Mouse (Mus musculus): ENCODE results near the gene Myo15b.

Gene Myo15b

DNA sequence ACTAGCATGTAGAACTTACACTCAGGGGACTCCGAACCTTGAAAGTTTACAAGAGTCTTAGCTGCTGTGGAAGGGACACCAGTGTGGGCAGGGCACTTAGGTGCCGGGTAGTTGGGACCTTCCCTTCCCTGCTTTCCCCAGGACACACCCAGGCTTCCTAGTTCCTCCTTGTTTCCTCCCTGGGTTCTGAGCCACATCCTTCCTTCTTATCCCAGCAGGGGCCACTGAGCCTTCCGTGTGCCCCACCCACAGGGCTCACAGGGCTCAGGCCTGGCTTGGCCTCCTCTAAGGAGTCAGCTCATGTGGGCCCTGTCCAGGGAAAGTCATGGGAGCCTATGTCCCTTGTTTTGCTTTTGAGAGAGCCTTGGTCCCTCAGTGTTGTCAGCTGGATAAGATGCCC, 18.5 kb upstream of the Myo15b start:
- no peak for TF ChIP-seq GATA4 (IDR thresholded peaks at IDR 0.05; ENCODE audit: insufficient replicate concordance, low read length)

DNA sequence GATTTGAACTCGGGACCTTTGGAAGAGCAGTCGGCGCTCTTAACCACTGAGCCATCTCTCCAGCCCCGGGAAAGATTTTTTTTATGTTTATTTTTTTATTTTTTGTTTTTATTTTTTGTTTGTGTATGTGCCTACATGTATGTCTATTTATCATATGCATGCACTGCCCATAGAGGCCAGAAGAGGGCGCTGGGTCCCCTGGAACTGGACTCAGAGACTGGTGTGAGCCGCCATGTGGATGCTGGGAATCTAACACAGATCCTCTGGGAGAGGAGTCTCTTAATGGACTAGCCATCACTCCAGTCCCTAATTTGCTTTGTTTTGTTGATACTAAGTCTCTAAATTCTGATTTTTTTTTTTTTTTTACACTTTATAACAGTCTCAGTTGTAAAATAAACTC, 17.2 kb upstream of the Myo15b start:
- TF ChIP-seq GATA4 (IDR thresholded peaks at IDR 0.05; ENCODE audit: insufficient replicate concordance, low read length): no peak

DNA sequence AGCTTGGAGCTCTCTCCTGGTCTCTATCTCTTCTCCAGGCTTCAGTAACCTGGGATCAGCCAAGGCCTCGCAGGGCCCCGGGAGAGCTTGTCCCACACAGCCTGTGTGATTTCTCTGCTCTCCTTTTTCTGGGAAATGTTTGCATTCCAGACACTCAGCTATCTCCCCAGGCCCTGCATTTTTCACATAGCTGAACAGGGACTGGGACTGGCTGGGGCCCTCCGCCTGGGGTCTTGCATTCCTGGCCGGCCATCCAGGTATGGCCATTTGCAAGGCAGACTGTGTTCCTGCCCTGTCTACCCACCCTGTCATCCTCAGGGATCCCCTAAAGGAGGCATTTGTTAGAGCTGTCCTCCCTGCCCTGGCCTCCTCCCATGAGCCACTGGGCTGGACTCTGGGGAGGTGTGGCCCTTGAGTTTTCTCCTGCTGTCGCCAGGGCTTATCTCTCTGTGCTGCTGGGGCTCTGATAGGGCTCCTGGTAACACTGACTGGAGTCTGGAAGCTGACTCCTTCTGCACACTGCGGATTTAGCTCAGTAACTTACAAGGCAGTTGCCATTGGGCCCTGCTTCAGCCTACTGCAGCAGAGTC, 16.1 kb upstream of the Myo15b start:
- TF ChIP-seq GATA4 (IDR thresholded peaks at IDR 0.05; ENCODE audit: insufficient replicate concordance, low read length): peak; percentile 73; the same call in 1 of the 2 replicates

DNA sequence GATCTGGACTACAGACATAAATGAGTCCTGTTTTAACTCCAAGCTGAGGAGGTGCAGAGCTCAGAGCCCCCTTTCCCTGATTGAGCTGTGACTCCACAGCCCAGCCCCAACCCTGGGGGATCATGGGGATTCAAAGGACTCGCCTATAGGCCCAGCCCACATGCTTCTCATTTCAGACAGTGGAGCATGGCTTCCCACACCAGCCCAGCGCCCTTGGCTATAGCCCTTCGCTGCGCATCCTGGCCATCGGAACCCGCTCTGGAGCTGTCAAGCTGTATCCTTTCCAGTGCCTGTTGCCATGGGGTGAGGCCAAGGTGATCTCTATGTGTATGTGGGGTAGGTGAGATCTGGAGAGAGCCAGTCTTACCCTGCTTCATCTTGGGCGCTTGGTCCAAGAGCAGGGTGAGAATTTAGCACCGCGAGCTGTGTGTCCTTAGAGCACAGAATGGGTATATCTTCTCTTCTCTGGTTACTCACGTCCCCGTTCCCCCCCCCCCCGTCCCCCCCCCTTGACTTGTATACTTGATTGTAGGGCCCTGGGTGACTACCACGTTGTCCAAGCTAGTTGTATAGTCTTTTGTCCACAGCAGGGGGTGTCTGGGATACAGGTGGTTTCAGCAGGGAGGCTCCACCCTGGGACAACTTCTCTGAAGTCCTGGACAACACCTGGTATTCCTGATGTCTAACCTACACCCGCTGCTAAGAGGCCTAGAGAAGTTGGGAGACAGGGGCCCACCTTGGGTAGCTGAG, 14.9 kb upstream of the Myo15b start:
- TF ChIP-seq GATA4 (IDR thresholded peaks at IDR 0.05; ENCODE audit: insufficient replicate concordance, low read length): no peak

DNA sequence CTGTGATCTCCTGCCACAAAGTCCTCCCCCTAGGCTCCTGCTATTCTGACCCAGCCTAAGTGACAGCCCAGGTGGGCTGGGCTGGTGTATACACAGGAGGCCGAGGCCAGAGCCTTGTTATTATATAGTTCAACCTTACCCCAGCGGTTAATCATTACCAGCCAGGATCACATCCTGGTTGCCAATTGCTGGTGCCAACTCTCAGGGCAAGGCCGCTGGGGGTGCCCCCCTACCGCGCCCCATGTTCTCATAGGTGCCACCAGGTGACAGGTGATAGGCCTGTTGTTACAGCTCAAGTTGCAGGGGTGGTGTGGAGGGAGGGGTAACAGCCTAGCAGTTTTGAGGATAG, 14.3 kb upstream of the Myo15b start:
- TF ChIP-seq GATA4 (IDR thresholded peaks at IDR 0.05; ENCODE audit: insufficient replicate concordance, low read length): no peak

DNA sequence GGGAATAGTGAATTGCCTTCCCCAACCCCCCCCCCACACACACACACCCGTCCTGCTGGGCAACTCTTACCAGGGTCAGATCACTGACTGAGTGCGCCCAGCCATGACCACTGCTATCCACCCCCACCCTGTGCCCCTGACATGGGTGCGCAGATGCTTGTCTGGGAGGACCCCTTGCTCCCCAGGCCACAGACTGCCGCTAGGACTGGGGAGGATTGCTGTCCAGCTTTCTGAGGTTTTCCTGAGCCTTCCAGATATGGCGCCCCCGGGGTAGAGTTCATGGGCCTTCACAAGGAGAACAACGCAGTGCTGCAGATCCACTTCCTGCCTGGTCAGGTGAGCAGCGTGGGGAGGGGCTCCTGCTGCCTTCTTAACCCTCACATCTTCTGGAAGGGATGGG, 14.0 kb upstream of the Myo15b start:
- no peak for TF ChIP-seq GATA4 (IDR thresholded peaks at IDR 0.05; ENCODE audit: insufficient replicate concordance, low read length)

DNA sequence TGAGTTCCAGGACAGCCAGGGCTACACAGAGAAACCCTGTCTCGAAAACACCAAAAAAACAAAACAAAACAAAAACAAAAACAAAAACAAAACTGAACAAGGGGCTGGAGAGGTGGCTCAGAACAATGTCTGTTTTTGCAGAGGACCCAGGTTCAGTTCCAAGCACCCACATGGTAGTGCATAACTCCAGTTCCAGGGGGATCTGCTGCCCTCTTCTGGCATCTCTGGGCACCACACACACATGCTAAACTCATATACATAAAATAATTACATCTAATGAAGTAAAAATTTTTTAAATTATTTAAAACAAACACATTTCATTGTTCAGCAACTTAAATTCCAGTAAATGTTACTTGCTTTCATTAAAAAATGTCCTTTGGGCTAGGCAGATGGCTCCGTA, 12.4 kb upstream of the Myo15b start:
- TF ChIP-seq GATA4 (IDR thresholded peaks at IDR 0.05; ENCODE audit: insufficient replicate concordance, low read length): no peak

DNA sequence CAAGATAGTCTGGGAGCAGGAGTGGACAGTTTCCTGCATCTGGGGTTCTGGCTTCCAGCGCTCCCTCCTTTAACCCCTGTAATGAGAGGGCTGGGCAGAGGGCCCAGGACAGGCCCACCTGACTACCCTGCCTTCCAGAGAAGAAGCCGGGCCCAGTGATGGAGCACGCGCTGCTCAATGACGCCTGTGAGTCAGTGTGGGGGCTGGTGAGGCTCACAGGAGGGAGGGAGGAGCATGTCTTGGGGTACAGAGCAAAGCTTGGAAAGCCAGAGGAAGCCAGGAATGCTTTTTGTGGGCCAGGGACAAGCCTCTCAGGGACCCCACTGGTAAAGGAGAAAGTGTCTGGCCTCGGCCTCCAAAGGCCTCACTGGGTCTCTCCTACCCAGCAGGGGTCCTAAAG, 3.5 kb upstream of the Myo15b start:
- no peak for TF ChIP-seq GATA4 (IDR thresholded peaks at IDR 0.05; ENCODE audit: insufficient replicate concordance, low read length)

DNA sequence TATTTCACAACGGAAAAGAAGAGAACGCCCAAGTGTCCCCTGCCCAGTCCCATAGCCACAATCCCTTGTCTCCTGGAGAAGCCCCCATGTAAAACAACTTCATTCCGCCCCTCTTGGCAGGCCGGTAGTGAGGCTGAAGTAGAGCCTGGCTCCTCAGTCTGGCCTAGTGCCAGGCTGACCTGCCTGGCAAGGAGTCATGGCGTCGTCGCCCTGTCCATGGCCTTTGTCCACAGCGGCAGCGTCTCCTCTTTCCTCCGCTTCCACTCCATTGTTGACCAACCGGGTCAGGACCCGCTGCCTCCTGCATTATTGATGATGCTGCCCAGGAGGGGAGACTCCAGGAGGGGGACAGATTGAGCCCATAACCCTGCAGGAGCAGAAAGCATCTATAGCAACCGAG, 270 bp upstream of the Myo15b start:
- no peak for TF ChIP-seq GATA4 (IDR thresholded peaks at IDR 0.05; ENCODE audit: insufficient replicate concordance, low read length)

DNA sequence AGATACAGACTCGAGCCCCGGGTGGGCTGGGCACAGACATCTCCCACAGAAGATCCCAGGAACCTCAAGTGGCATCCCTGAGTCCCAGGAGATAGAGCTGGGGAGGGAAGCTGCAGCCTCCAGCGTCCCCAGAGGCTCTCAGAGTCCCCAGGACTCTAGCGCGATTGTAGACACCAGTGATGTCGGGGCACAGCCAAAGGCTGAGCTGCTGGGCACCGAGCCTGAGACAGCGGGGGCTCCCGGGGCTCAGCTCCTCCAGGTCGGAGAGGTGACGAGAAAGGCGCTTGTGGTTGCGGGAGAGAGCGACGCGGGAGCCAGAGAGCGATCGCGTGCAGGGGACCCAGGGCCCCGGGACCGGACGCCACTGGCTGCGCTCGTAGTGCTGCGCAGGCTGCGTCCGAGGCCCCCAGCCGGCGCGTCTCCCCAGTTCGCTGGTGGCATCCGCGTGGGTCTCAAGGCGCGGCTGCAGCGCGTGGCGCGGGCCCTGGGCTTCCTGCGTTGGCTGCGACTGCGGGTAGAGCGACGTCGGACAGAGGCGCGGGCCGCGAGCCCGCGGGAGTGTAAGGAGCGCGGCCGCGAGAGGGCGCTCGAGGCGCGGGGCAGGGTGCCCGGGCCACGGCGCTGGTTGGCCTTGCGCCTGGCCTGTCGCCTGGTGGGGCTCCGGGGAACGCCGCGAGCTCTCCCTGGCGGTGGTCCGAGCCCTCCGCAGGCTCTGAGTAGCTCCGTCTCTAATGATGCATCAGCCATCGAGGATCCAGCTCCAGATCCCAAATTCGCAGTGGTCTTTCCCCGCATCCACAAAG, 1.1 kb downstream of the Myo15b start:
- no peak for TF ChIP-seq GATA4 (IDR thresholded peaks at IDR 0.05; ENCODE audit: insufficient replicate concordance, low read length)

DNA sequence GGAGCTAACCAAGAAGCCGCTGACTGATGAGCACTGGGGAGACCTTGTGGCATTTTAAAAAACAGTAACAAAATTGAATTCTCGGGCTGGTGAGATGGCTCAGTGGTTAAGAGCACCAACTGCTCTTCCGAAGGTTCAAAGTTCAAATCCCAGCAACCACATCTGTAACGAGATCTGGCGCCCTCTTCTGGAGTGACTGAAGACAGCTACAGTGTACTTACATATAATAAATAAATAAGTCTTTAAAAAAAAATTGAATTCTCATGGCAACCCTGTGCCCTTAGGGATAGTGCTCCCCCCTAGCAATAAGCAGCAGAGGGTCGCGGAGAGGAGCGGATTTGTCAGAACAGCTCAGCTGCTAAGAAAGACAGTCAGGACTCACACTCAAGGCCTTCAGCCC, 5.7 kb downstream of the Myo15b start:
- no peak for TF ChIP-seq GATA4 (IDR thresholded peaks at IDR 0.05; ENCODE audit: insufficient replicate concordance, low read length)

DNA sequence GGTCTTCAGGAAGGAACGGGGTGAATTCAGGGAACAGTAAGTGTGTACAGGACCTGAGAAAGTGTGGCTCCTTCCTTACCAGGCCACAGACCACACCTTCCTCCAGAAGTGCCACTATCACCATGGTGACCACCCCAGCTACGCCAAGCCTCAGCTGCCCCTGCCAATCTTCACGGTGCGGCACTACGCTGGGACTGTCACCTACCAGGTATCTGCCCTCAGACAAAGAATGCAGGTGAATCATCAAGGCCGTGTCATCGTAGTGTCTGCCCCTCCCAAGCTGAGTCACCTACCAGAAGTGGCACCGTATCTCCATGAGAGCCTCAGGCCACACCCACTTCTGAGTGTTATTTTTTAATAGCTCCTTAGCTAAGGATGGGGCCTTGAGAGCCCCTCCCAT, 11.2 kb downstream of the Myo15b start:
- TF ChIP-seq GATA4 (IDR thresholded peaks at IDR 0.05; ENCODE audit: insufficient replicate concordance, low read length): no peak

DNA sequence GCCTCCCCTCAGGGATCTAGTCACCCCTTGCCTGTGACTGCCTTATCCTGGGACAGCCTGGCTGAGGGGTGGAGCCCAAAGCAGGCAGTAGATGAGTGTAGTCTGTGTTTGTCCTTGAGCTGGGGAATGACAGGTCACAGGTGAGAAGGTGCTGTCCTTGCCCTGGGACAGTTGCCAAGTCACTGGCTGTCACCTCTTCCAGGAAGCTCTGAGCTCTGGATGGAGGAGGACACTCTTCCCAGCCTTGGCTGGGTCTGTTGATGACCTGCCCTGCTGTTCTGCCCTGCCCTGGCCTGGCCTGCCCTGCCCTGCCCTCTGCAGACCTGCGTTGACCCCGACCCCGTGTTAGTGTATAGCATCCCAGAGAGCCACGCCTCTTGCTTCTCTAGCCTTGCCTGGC, 14.2 kb downstream of the Myo15b start:
- no peak for TF ChIP-seq GATA4 (IDR thresholded peaks at IDR 0.05; ENCODE audit: insufficient replicate concordance, low read length)

DNA sequence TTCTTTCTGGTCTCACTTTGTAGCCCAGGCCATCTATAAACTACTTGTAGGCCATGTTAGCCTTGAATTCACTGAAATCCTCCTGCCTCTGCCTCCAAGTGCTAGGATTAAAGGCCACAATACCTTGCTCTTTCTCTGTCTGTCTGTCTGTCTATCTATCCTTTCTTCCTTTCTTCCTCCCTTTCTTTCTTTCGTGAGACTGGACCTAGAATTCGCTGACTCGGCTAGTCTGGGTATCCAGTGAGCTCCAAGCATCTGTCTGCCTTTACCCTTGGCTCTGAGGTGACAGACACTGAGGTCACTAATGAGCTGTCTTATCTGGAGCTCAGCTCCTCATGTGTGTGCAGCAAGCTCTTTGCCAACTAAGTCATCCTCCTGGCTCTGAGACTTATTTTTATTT, 17.7 kb downstream of the Myo15b start:
- no peak for TF ChIP-seq GATA4 (IDR thresholded peaks at IDR 0.05; ENCODE audit: insufficient replicate concordance, low read length)

DNA sequence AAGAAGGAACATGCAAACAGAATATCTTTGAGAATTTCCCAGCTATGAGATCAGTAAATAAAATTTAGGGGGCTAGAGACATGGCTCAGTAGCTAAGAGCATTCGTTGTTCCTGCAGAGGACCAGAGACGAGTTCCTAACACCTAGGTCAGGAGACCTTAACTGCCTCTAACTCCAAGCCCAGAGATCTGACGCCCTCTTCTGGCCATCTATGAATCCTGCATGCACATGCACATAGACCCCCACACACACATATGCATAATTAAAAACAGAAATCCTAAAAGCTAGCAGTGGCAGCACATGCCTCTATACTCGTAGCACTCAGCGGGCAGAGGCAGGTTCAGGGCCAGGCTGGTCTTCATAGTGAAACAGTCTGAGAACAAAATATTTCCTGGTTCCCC, 18.2 kb downstream of the Myo15b start:
- no peak for TF ChIP-seq GATA4 (IDR thresholded peaks at IDR 0.05; ENCODE audit: insufficient replicate concordance, low read length)

DNA sequence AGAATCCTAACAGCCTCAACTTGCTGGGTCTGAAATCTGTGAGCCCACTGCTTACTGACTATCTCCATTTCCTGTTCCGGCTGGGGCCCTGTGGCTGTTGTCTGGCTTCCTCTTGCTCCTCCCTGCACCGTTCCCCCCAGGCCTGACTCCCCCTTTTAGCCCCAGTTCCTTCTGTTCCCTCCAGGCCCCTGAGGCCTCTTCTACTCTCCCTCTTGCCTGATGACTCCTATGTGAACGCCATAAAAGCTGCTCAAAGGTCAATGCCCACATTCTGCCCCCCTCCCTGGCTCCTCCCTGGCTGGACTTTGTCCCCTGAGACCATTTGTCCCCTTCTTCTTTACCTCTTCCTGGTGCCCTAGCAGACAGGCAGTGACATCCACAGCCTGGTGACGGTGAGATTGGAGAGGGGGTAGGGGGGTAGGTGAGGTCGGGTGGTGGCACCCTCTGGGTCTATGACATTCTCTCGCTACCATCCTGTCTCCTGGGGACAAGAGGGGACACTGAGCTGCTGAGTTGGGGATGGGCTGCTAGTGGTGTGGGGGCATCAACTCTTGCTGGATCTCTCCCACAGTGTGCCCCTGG, 19.1 kb downstream of the Myo15b start:
- TF ChIP-seq GATA4 (IDR thresholded peaks at IDR 0.05; ENCODE audit: insufficient replicate concordance, low read length): no peak

Measured in liver, adult (tissue).